Mouse (Mus musculus): Measurements from ENCODE around the gene Ube2r2.

DNA sequence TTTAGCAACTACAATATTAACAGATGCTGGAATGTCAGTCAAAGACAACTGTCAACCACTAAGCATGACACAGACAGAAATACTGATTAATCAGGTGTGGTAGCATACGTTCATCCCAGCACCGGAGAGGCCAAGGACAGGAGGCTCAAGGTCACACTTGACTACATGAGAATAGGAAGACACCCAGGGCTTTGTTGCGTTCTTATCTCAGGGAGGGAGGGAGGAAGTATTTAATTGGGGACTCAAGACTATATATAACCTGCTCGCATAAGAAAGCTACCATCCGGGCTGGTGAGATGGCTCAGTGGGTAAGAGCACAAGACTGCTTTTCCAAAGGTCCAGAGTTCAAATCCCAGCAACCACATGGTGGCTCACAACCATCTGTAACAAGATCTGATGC, 100.1 kb downstream of the Ube2r2 start:
- TF ChIP-seq CTCF (IDR thresholded peaks at IDR 0.05; ENCODE audit: low read depth, low read length), result no peak
- no peak for TF ChIP-seq POLR2AphosphoS5 (IDR thresholded peaks at IDR 0.05; ENCODE audit: insufficient replicate concordance, low read depth, low read length)
- no peak for TF ChIP-seq GATA1 (IDR thresholded peaks at IDR 0.05; ENCODE audit: borderline replicate concordance, low read length)
- TF ChIP-seq TAL1 (conservative IDR thresholded peaks at IDR 0.05; ENCODE audit: low read depth, low read length), result no peak

Measured in G1E (cell line).